Mouse (Mus musculus): ENCODE results near the gene Triobp.

DNA sequence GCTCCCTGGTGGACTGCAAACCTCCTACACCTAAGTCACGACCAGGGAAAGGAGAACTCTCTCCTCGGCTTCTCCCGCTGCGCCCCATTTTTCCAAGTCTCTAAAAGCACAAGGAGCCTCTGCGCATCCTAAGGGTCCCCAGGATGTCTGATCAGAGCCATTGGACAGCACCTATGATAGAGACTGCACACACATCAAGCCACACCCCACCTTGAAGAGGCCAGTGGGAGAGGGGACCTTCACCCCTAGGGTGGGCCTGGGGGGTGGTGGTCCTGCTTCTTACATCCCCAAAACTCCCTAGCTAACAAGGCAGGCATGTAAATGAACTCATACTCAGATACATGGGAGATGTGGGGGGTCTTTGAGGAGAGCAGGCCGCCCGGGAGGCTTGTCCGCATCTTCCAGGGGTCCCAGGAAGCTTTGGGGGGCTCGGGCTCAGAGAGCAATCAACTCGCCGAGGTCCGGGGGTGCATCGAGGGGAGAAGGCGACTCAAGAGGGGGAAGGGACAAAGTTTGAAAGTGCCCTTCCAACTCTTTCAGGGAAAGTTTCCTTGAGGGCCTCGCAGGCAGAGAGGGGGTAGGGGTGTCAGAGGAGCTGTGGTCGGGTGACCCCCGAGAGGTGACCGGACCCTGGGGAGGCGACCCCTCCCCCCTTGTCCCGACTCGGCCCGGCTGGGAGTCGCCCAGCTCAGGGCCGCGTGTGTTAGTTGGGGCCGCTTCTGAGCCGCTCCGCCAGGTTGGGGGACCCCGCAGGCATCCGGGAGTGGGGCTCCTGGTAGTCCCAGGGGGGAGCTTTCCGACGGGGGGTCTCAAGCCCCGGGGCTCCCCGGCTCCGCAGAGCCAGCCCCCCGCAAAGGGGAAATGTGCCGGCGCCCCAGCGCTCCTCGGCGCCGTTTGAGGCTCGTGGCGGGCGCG, 80.0 kb downstream of the Triobp start:
- TF ChIP-seq GATA1 (IDR thresholded peaks at IDR 0.05; ENCODE audit: borderline replicate concordance, low read length), result no peak
- no peak for TF ChIP-seq FLI1 (IDR thresholded peaks at IDR 0.05; ENCODE audit: low read length)

All from megakaryocyte, embryonic 14.5 days (primary cell).